ENCODE assay signal across 8 mouse cellular contexts in the genomic region with DNA sequence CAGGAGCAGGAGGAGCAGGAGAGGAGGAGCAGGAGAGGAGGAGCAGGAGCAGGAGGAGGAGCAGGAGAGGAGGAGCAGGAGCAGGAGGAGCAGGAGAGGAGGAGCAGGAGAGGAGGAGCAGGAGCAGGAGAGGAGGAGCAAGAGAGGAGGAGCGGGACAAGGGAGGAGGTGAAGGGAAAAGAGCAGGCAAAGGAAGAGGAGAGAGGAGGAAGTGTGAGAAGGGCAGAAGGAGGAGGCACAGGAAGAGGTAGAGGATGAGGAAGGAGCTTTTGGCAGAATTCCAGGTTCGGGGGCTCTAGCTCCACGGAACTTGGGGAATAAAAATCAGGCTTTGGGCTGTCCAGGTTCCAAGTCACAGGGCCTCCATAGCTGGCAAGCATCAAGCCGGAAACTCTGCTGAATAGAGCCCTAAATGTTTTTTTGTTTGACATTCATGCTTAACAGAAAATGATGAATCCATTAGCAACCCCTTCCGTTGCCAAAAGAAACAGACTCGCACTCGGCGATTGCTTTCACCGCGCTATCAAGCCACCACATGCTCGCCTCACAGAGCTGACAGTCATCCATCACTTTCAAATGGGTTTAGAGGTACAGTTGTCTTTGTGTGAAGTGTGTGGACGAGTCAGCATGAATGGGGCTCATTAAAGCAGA.
DNase-seq lines count a peak whose midpoint lies in the region; ATAC-seq lines count a peak whose summit lies in the region.

No protein-coding gene starts in this region.

- no peak overlapping the region; the same call in 1 of the 2 replicates for H3K27ac ChIP-seq in forebrain, embryonic 14.5 days (ENCODE audit: low read depth, low read length)
- H3K27ac ChIP-seq in intestine, embryonic 16.5 days (ENCODE audit: low read length): no peak overlapping the region
- H3K27ac ChIP-seq in limb, embryonic 13.5 days: no peak overlapping the region

- no peak overlapping the region for H3K9ac ChIP-seq in forebrain, embryonic 14.5 days (ENCODE audit: low read length)
- H3K9ac ChIP-seq in intestine, embryonic 16.5 days (ENCODE audit: low read depth, low read length): no peak overlapping the region
- H3K9ac ChIP-seq in limb, embryonic 13.5 days: no peak overlapping the region

- H3K9me3 ChIP-seq in forebrain, embryonic 14.5 days (replicated peaks; ENCODE audit: control insufficient read depth, low read length): no peaks in the 10 kb centered on the region
- no peaks in the 10 kb centered on the region for H3K9me3 ChIP-seq in intestine, embryonic 16.5 days (ENCODE audit: control insufficient read depth, low read length)
- H3K9me3 ChIP-seq in limb, embryonic 13.5 days: no peaks in the 10 kb centered on the region

- no peaks in the 10 kb centered on the region for H3K36me3 ChIP-seq in forebrain, embryonic 14.5 days (ENCODE audit: control insufficient read depth, insufficient read depth, low read length)
- no peaks in the 10 kb centered on the region for H3K36me3 ChIP-seq in intestine, embryonic 16.5 days (ENCODE audit: control insufficient read depth, insufficient read depth, low read length)
- H3K36me3 ChIP-seq in limb, embryonic 13.5 days: no peaks in the 10 kb centered on the region

- no peak overlapping the region for H3K4me3 ChIP-seq in forebrain, embryonic 14.5 days (ENCODE audit: low read depth, low read length)
- no peak overlapping the region for H3K4me3 ChIP-seq in intestine, embryonic 16.5 days (ENCODE audit: low read length)
- peak overlapping the region; percentile 19 for H3K4me3 ChIP-seq in limb, embryonic 13.5 days

- 10% methylated on average over 12 of the region's 12 CpGs for WGBS in forebrain, embryonic 14.5 days
- WGBS in intestine, embryonic 16.5 days: 15% methylated on average over 12 of the region's 12 CpGs
- 8% methylated on average over 12 of the region's 12 CpGs for WGBS in limb, embryonic 13.5 days

- H3K4me1 ChIP-seq in forebrain, embryonic 14.5 days (ENCODE audit: control insufficient read depth, insufficient read depth, low read length): peaks cover 7% of the 10 kb centered on the region; the same call in 1 of the 2 replicates
- no peaks in the 10 kb centered on the region for H3K4me1 ChIP-seq in intestine, embryonic 16.5 days (ENCODE audit: control insufficient read depth, insufficient read depth, low read length)
- peaks cover 23% of the 10 kb centered on the region; the same call in 1 of the 2 replicates for H3K4me1 ChIP-seq in limb, embryonic 13.5 days

- H3K4me2 ChIP-seq in forebrain, embryonic 14.5 days (ENCODE audit: low read length): peak overlapping the region; percentile 28
- peak overlapping the region; percentile 22; the same call in 1 of the 2 replicates for H3K4me2 ChIP-seq in intestine, embryonic 16.5 days (ENCODE audit: low read depth, low read length)
- peak overlapping the region; percentile 45 for H3K4me2 ChIP-seq in limb, embryonic 13.5 days (replicated peaks)

- DNase-seq in gastrocnemius, adult 18-20 months (ENCODE audit: low spot score): peak; percentile 1
- DNase-seq in gastrocnemius, postnatal 10 days: no peak
- peak; percentile 18 for DNase-seq in ZHBTc4 (ENCODE audit: low read depth, low spot score)
- peak; percentile 94 for DNase-seq in forebrain, embryonic 14.5 days (ENCODE audit: low spot score)
- DNase-seq in retina, embryonic 14.5 days (ENCODE audit: low spot score): no peak
- DNase-seq in spleen, postnatal 14 days (ENCODE audit: low spot score in 2 of 2): no peak

- peak; percentile 94 for ATAC-seq in forebrain, embryonic 14.5 days
- ATAC-seq in intestine, embryonic 16.5 days: peak; percentile 87
- ATAC-seq in limb, embryonic 13.5 days (ENCODE audit: low FRiP score, low read depth): peak; percentile 80

- H3K27me3 ChIP-seq in forebrain, embryonic 14.5 days (replicated peaks; ENCODE audit: control insufficient read depth, insufficient read depth, low read length): no peaks in the 10 kb centered on the region
- H3K27me3 ChIP-seq in intestine, embryonic 16.5 days (replicated peaks; ENCODE audit: control insufficient read depth, insufficient read depth, low read length): no peaks in the 10 kb centered on the region
- H3K27me3 ChIP-seq in limb, embryonic 13.5 days: no peaks in the 10 kb centered on the region

Comparison
In these comparisons a context has a peak if more than half of its experiments do, and no peak if none do; other contexts are left out.
1. DNase-seq: peak in gastrocnemius, adult 18-20 months (single experiment), ZHBTc4 (single experiment) and forebrain, embryonic 14.5 days (single experiment); none in gastrocnemius, postnatal 10 days (single experiment), retina, embryonic 14.5 days (single experiment) and spleen, postnatal 14 days (0 of 2).
2. Peak in every context shown above with its lines, with median percentiles within 50 percentile points of each other: ATAC-seq and H3K4me2 ChIP-seq.